Mouse (Mus musculus) neural tube, embryonic 11.5 days (tissue): Measurements from ENCODE around the gene Klhl12. TPM values are rescaled to one million over a fixed set of nuclear protein-coding genes. Genes with fewer than 3 reads are reported as not detected.

ENCODE experiments used
- ATAC-seq: fragments of 200-750 bp; cut with Nextera tagmentation; 2 replicates; pipeline ENCODE4 v1.8.0; 2017; ENCODE audit warnings: moderate number of reproducible peaks, mild to moderate bottlenecking, moderate TSS enrichment, moderate library complexity; ENCODE audit not compliant: insufficient read depth, low FRiP score, low TSS enrichment
- DNase-seq: peaks from one replicate; pipeline ENCODE4 v3.0.0-alpha.2; 2015; ENCODE audit warnings: low spot score
- H3K27ac ChIP-seq: fragments of 300-500 bp; sonication (generic); 2 replicates; pipeline ENCODE4 v1.5.1; 2014; ENCODE audit warnings: low read depth, mild to moderate bottlenecking, low read length
- H3K27me3 ChIP-seq: fragments of 300-500 bp; sonication (generic); 2 replicates; pipeline ENCODE4 v1.6.1; 2014; ENCODE audit warnings: mild to moderate bottlenecking, low read length, mixed read lengths; ENCODE audit not compliant: control insufficient read depth, insufficient read depth
- H3K36me3 ChIP-seq: fragments of 300-500 bp; sonication (generic); 2 replicates; pipeline ENCODE4 v1.6.1; 2014; ENCODE audit warnings: mild to moderate bottlenecking, low read length, moderate library complexity, mixed read lengths; ENCODE audit not compliant: control insufficient read depth, insufficient read depth
- H3K4me1 ChIP-seq: fragments of 300-500 bp; sonication (generic); 2 replicates; pipeline ENCODE4 v1.6.1; 2014; ENCODE audit warnings: low read length, mixed read lengths; ENCODE audit not compliant: control insufficient read depth, insufficient read depth
- H3K4me2 ChIP-seq: fragments of 300-500 bp; sonication (generic); 2 replicates; pipeline ENCODE4 v1.6.1; 2014; ENCODE audit warnings: low read depth, mild to moderate bottlenecking, moderate library complexity
- H3K4me3 ChIP-seq: fragments of 300-500 bp; sonication (generic); 2 replicates; pipeline ENCODE4 v1.5.1; 2014; ENCODE audit warnings: low read depth, low read length
- H3K9ac ChIP-seq: fragments of 300-500 bp; sonication (generic); 2 replicates; pipeline ENCODE4 v1.6.1; 2014; ENCODE audit warnings: mild to moderate bottlenecking, low read length
- H3K9me3 ChIP-seq: fragments of 300-500 bp; sonication (generic); 2 replicates; pipeline ENCODE4 v1.6.1; 2016; ENCODE audit warnings: low read length; ENCODE audit not compliant: control insufficient read depth
- WGBS: fragments of 180-500 bp; shearing (Covaris S2); extraction: QIAGEN DNeasy Blood & Tissue Kit; methylation state at CpG from one replicate; pipeline ENCODE4 v1.1.7; 2014; 5-methylcytosine and 5-hydroxymethylcytosine counted together
- polyA plus RNA-seq: library from polyadenylated mRNA; unstranded; fragments of >200 nt; fragmentation: Nextera tagmentation; extraction: Ambion mirVana; gene quantifications from 2 replicates; pipeline ENCODE4 v1.2.1, GENCODE M21; 2014

The Klhl12 gene
- polyA plus RNA-seq, 1 experiment from 2014 or later, result 38.2 TPM

DNA sequence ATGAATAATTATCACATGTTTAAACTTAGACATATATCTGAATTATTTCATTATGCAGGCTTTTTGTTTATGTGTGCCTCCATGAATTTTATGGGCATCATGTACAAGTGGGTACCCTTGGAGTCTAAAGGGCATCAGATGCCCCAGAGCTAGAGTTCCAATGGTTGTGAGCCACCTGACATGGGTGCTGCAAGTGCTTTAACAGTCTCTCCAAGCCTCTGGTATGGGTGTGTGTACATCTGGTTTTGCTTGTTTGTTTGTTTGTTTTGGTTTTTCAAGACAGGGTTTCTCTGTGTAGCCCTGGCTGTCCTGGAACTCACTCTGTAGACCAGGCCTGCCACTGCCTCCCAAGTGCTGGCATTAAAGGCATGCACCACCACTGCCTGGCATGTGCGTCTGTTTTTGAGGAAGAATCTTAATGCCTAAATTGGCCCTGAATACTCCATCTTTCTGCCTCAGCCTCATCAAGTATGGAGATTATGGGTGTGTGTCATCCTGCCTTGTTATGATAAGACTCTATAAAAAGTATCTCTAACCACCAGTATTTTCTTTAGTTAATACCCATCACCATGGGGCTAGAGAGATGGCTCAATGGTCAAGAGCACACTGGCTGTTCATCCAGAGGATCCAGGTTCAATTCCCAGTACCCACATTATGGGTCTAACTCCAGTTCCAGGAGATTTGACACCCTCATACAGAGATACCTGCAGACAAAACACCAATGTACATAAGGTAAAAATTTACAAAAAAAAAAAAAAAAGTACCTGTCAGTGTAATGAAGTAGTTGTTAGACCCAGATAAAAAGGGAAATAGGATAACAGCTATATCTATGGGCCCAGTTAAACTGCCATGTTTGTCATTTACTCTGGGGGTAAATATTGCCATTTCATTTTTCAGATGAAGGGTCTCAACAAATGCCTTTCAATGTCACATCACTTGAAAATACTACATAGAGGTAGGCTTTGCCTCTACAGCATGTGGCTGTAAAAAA, 5.3 kb downstream of the Klhl12 start:
- Histone ChIP-seq H3K27ac (no peak overlapping the region), H3K4me3 (no peak overlapping the region), H3K9me3 (no peaks in the 10 kb centered on the region), H3K4me1 (peaks cover 6% of the 10 kb centered on the region), H3K27me3 (no peaks in the 10 kb centered on the region), H3K4me2 (no peak overlapping the region), H3K36me3 (no peaks in the 10 kb centered on the region; the same call in 1 of the 2 replicates), H3K9ac (no peak overlapping the region)
- no peak for ATAC-seq
- WGBS, result 94% methylated on average over 1 of the region's 1 CpGs
- no peak for DNase-seq

DNA sequence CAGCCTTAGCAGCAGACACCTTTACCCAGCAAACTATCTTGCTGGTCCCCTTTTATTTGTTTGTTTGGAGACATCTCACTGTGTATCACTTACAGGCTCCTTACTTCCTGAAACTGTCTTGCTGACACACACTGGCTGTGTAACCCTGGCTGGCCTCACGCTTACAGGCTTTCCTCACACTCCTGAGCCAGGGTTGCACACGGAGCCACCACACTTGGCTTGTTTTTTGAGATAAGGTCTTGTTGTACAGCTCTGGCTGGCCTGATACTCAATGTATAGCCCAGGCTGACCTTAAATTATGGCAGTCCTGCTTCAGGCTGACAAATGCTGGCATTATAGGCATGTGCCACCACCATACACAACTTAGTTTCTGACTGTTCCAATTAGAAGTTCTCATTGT, 29.3 kb downstream of the Klhl12 start:
- peaks cover 5% of the 10 kb centered on the region for H3K36me3 ChIP-seq
- no peak overlapping the region for H3K4me2 ChIP-seq
- no peak overlapping the region for H3K9ac ChIP-seq
- DNase-seq (no peak), ATAC-seq (no peak)
- H3K27me3 ChIP-seq, result no peaks in the 10 kb centered on the region
- H3K4me3 ChIP-seq, result no peak overlapping the region
- H3K27ac ChIP-seq, result no peak overlapping the region
- WGBS, result 95% methylated on average over 2 of the region's 2 CpGs
- no peaks in the 10 kb centered on the region for H3K9me3 ChIP-seq
- H3K4me1 ChIP-seq, result no peaks in the 10 kb centered on the region

DNA sequence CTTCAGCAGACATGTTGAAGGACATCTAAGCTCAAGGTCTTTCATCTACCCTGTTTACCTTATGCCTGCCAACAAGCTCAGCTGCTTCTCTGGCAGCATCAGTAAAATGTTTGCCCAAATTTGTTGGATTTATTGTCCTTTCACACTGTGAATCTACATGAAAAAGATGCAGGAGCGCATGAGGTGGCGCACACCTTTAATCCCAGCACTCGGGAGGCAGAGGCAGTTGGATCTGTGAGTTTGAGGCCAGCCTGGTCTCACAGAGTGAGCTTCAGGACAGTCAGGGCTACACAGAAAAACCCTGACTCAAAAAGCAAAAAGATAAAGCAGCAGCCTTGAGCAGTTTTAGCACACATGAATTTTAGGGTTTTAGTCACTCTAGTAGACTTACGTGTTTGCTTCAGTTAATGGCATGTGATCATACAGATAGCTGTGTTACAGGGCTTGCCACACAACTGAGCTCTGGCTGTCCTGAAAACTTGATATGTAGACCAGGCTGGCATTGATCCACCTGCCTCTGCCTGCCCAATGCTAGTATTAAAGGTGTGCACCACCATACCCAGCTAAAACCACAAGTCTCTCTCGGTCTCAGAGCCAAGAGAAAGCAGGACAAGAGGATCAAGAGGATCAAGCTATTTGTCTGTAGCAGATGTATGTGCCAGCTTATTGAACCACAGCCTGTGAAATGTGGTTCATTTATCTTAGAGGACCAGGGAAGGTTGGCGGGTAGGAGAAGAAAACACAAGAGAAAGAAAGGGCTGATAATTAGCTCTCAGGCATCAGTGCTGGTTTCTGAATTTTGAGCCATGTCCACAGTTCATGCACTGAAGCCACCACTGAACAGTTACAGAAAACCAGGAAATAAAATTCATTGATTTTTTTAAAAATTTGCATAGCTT, 35.8 kb downstream of the Klhl12 start:
- WGBS, result 92% methylated on average over 6 of the region's 6 CpGs
- Histone ChIP-seq H3K27me3 (no peaks in the 10 kb centered on the region), H3K27ac (no peak overlapping the region), H3K4me3 (no peak overlapping the region), H3K4me2 (no peak overlapping the region), H3K9ac (no peak overlapping the region), H3K36me3 (peaks cover 2% of the 10 kb centered on the region; the same call in 1 of the 2 replicates), H3K9me3 (no peaks in the 10 kb centered on the region), H3K4me1 (peaks cover 6% of the 10 kb centered on the region; the same call in 1 of the 2 replicates)
- DNase-seq, result no peak
- no peak for ATAC-seq

DNA sequence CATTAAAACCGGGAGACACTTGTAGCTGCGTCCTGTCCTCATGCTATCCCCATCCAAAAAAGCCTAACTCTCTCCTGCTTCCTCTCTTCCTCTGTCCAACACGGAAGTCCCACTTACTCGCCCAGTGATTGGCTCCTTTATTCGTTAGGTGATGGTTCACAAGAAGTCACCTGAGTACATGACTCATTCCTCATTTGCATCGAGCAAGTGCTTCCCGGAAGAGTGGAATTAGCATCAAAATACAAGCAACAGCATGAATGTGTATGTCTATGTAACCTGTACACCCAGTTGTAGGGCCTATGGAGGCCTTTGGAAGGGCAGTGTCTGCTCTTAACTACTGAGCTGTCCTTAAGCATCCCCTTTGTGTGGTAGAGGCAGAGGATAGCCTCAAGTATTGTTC, 36.9 kb downstream of the Klhl12 start:
- 81% methylated on average over 7 of the region's 7 CpGs for WGBS
- H3K9me3 ChIP-seq, result no peaks in the 10 kb centered on the region
- H3K4me3 ChIP-seq, result no peak overlapping the region
- no peak overlapping the region for H3K4me2 ChIP-seq
- H3K9ac ChIP-seq, result no peak overlapping the region
- peaks cover 6% of the 10 kb centered on the region; the same call in 1 of the 2 replicates for H3K4me1 ChIP-seq
- ATAC-seq, result no peak
- no peaks in the 10 kb centered on the region for H3K27me3 ChIP-seq
- DNase-seq, result no peak
- H3K27ac ChIP-seq, result no peak overlapping the region
- H3K36me3 ChIP-seq, result peaks cover 2% of the 10 kb centered on the region; the same call in 1 of the 2 replicates

DNA sequence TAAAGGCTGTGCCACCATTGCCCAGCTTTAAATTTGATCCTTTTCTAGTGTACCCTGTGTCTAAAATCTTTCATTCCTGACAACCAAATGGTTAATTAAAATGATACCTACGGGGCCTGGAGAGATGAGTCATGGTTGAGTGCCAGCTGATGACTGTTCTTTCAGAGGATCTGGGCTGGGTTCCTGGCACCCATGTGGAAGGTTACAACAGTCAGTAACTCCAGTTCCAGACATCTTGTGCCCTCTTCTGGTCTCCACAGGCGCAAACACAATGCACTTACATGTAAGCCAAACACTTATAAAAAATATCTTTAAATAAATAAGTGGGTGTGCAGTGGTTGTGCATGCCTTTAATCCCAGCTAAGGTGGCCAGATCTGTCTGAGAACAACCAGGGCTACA, 38.2 kb downstream of the Klhl12 start:
- H3K27ac ChIP-seq, result no peak overlapping the region
- 90% methylated on average over 2 of the region's 2 CpGs for WGBS
- H3K4me3 ChIP-seq, result 0 out of 2 replicates have a peak overlapping the region, but pooled peaks have one; percentile 52
- no peaks in the 10 kb centered on the region for H3K27me3 ChIP-seq
- no peak overlapping the region for H3K4me2 ChIP-seq
- no peak for DNase-seq
- no peak for ATAC-seq
- no peaks in the 10 kb centered on the region for H3K9me3 ChIP-seq
- peaks cover 6% of the 10 kb centered on the region; the same call in 1 of the 2 replicates for H3K4me1 ChIP-seq
- peak overlapping the region; percentile 50; the same call in 1 of the 2 replicates for H3K9ac ChIP-seq
- no peaks in the 10 kb centered on the region for H3K36me3 ChIP-seq

DNA sequence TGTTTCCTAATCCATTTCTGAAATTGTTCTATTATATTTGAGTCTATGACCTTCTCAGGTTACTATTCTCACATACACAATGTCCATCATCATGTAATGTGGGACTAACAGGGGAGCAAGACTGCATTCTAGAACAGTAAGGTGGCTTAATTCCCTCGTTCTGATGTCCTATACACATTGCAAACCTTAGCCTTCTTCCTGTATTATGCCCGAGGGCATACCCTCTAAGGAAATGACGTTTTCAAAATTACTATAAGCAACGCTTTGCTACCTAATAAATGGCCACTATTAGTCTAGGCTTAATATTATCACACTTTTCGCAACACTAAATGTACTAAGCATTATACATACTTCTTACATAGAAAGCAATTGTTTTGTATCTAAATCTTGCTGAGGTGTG, 38.6 kb downstream of the Klhl12 start:
- peak overlapping the region; percentile 50 for H3K9ac ChIP-seq
- ATAC-seq (no peak), DNase-seq (no peak)
- no peaks in the 10 kb centered on the region for H3K9me3 ChIP-seq
- peak overlapping the region; percentile 68; the same call in 1 of the 2 replicates for H3K27ac ChIP-seq
- H3K27me3 ChIP-seq, result no peaks in the 10 kb centered on the region
- H3K4me1 ChIP-seq, result peaks cover 6% of the 10 kb centered on the region; the same call in 1 of the 2 replicates
- no peaks in the 10 kb centered on the region for H3K36me3 ChIP-seq
- H3K4me2 ChIP-seq, result peak overlapping the region; percentile 70
- WGBS, result 26% methylated on average over 5 of the region's 5 CpGs
- peak overlapping the region; percentile 52 for H3K4me3 ChIP-seq

DNA sequence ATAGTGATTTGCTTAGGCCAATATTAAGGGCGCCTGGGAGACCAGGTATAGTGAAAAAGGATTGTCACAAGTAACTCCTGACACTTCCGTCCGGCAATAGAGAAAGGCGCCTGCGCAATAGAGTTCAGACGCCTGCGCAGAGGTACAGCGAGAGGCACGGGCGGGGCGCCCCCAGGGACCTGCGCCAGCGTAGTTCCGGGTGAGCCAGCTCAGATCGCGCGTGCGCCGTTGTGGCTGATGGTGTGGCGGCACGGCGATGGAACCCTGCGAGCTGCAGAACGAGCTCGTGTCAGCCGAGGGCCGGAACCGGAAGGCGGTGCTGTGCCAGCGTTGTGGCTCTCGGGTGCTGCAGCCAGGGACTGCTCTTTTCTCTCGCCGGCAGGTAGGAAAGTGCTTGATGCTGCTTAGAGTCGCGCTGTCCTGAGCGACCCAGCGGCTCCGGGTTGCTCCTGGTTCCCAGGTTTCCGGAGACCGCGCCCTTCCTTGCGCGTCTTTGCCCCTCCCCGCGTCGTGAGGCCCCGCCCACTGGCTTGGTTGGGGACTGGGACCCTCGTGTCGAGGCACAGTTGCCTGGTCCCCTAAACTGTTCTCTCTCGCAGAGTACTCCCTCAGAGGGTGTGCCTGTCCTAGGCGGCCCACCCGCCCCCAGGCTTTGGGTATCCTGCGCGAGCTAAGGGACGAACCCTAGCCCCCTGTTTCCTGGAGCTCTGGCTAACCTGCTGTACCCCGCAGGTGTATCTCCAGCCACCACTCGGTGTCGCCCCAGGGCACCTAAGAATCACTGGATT, 39.3 kb downstream of the Klhl12 start, which contains the start of gene Rabif:
TSS of gene Rabif (plus strand) at position 221 of the 788 bp plus-strand sequence.
- Histone ChIP-seq H3K9ac (peak within 1 kb of the TSS; percentile 50), H3K36me3 (no peaks in the 10 kb centered on the region), H3K27ac (peak within 1 kb of the TSS; percentile 68; the same call in 1 of the 2 replicates), H3K4me1 (peaks cover 6% of the 10 kb centered on the region; the same call in 1 of the 2 replicates), H3K9me3 (no peaks in the 10 kb centered on the region), H3K27me3 (no peaks in the 10 kb centered on the region), H3K4me2 (peak within 1 kb of the TSS; percentile 70), H3K4me3 (peak within 1 kb of the TSS; percentile 52)
- ATAC-seq, result peak; percentile 98
- WGBS, result 0% methylated on average over 58 of the region's 58 CpGs
- DNase-seq, result peak; percentile 99

DNA sequence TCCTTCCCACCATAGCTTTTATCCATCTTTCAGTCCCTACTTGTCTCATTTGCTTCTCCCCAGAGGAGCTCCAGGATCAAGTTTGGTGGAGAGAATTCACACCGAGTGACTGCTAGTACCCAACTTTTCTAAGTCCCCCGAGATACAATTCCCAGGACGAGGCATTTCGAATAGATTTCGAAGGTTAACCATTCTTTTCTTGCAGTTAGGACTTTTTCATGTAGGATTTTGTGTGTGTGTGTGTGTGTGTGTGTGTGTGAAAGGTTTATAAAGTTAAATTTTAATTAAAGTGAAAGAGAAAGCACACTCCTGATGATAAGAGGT, 39.8 kb downstream of the Klhl12 start:
- peaks cover 6% of the 10 kb centered on the region; the same call in 1 of the 2 replicates for H3K4me1 ChIP-seq
- no peaks in the 10 kb centered on the region for H3K9me3 ChIP-seq
- H3K4me2 ChIP-seq, result peak overlapping the region; percentile 70
- ATAC-seq (no peak), DNase-seq (no peak)
- H3K27ac ChIP-seq, result peak overlapping the region; percentile 68; the same call in 1 of the 2 replicates
- no peaks in the 10 kb centered on the region for H3K36me3 ChIP-seq
- H3K9ac ChIP-seq, result peak overlapping the region; percentile 50
- H3K27me3 ChIP-seq, result no peaks in the 10 kb centered on the region
- WGBS, result 24% methylated on average over 5 of the region's 5 CpGs
- H3K4me3 ChIP-seq, result peak overlapping the region; percentile 52
